Mouse (Mus musculus): Measurements from ENCODE around the gene Arfgap3. TPM values are rescaled to one million over a fixed set of nuclear protein-coding genes. Genes with fewer than 3 reads are reported as not detected.

Arfgap3 gene
- polyA plus RNA-seq, 1 experiment from 2014 or later: 18.6 TPM

- WGBS (ENCODE audit: insufficient replicate concordance): 79% methylated on average over 4 of the region's 4 CpGs
- Histone ChIP-seq H3K9me3 (replicated peaks; ENCODE audit: control insufficient read depth, low read length) (no peaks in the 10 kb centered on the region), H3K36me3 (ENCODE audit: control insufficient read depth, insufficient read depth) (no peaks in the 10 kb centered on the region), H3K4me3 (ENCODE audit: low read depth, low read length) (no peak overlapping the region), H3K27ac (ENCODE audit: low read length) (no peak overlapping the region), H3K4me1 (ENCODE audit: control insufficient read depth, low read depth, low read length) (peaks cover 22% of the 10 kb centered on the region), H3K4me2 (ENCODE audit: low read depth, low read length) (no peak overlapping the region), H3K9ac (ENCODE audit: low read depth, low read length) (no peak overlapping the region), H3K27me3 (ENCODE audit: control insufficient read depth, insufficient read depth, low read depth, low read length) (no peaks in the 10 kb centered on the region)
- no peak for ATAC-seq (ENCODE audit: low read depth)
Measured at GRCm38 (mm10) chr15:83351546-83351945, 1.5 kb upstream of the Arfgap3 start.

GRCm38 (mm10) chr15:83350859-83351258, 812 bp upstream of the Arfgap3 start:
- Histone ChIP-seq H3K36me3 (ENCODE audit: control insufficient read depth, insufficient read depth) (no peaks in the 10 kb centered on the region), H3K4me3 (ENCODE audit: low read depth, low read length) (no peak overlapping the region; the same call in 1 of the 2 replicates), H3K27me3 (ENCODE audit: control insufficient read depth, insufficient read depth, low read depth, low read length) (no peaks in the 10 kb centered on the region), H3K4me2 (ENCODE audit: low read depth, low read length) (peak overlapping the region; percentile 91), H3K9ac (ENCODE audit: low read depth, low read length) (peak overlapping the region; percentile 74; the same call in 1 of the 2 replicates), H3K4me1 (ENCODE audit: control insufficient read depth, low read depth, low read length) (peaks cover 22% of the 10 kb centered on the region), H3K27ac (ENCODE audit: low read length) (peak overlapping the region; percentile 68; the same call in 1 of the 2 replicates), H3K9me3 (replicated peaks; ENCODE audit: control insufficient read depth, low read length) (no peaks in the 10 kb centered on the region)
- ATAC-seq (ENCODE audit: low read depth): no peak
- WGBS (ENCODE audit: insufficient replicate concordance): 59% methylated on average over 2 of the region's 2 CpGs

DNA sequence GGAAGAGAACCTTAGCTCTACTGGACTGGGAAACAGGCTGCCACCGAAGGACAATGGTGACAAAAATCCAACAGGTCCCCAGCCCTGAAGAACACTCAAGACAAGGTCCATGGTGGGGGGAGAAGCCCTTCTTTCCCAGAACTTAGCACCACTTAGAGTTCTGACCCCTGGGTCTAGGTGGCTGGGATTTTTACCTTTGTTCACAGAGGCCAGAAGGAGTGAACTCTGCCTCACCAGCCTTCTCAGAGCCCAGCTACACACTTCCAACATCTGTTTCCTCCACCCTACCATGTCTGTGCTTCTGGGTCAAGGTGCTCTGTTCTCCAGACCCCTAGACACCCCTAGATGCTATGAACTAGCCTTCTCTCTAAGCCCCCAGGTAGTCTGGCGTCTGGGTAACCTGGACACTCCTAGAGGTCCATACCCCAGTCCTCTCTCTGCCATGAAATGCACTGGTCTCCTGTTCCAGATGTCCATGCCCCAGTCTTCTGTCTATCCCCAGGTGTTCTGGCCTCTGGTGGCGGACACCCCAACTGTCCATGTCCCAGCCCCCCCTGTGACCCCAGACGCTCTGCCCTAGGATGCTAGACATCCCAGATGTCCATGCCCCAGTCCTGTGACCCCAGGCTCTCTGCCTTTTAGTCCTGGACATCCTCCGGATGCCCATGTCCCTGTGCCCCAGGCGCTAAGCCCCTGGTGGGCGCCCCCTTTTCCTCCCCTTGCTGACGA, 658 bp downstream of the Arfgap3 start:
- peak overlapping the region; percentile 86 for H3K4me3 ChIP-seq (ENCODE audit: low read depth, low read length)
- no peaks in the 10 kb centered on the region for H3K9me3 ChIP-seq (replicated peaks; ENCODE audit: control insufficient read depth, low read length)
- peak overlapping the region; percentile 83 for H3K9ac ChIP-seq (ENCODE audit: low read depth, low read length)
- no peaks in the 10 kb centered on the region for H3K27me3 ChIP-seq (ENCODE audit: control insufficient read depth, insufficient read depth, low read depth, low read length)
- H3K36me3 ChIP-seq (ENCODE audit: control insufficient read depth, insufficient read depth): no peaks in the 10 kb centered on the region
- peak overlapping the region; percentile 60 for H3K27ac ChIP-seq (ENCODE audit: low read length)
- 19% methylated on average over 7 of the region's 8 CpGs for WGBS (ENCODE audit: insufficient replicate concordance)
- peaks cover 36% of the 10 kb centered on the region for H3K4me1 ChIP-seq (ENCODE audit: control insufficient read depth, low read depth, low read length)
- ATAC-seq (ENCODE audit: low read depth): peak; percentile 4; the same call in 1 of the 2 replicates
- H3K4me2 ChIP-seq (ENCODE audit: low read depth, low read length): peak overlapping the region; percentile 91

DNA sequence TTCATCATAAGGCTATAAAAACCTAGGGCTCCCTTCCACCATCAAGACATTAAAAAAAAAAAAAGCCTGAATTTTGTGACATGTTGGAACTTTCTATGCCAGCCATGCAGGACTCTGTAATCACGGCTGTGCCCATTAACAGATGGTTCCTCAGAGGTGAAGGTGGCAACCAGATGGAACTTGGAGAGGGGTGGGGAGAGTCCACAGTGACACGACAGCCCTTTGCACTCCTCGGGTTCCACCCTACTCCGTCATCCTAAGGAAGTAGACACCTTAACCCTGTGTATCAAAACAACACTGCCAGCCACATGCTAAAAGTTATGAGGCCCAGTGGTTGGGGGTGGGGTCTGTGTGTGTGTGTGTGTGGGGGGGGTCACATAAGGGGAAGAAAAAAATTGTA, 1.3 kb downstream of the Arfgap3 start:
- ATAC-seq (ENCODE audit: low read depth): no peak; the same call in 1 of the 2 replicates
- no peaks in the 10 kb centered on the region for H3K27me3 ChIP-seq (ENCODE audit: control insufficient read depth, insufficient read depth, low read depth, low read length)
- H3K9me3 ChIP-seq (replicated peaks; ENCODE audit: control insufficient read depth, low read length): no peaks in the 10 kb centered on the region
- peak overlapping the region; percentile 83 for H3K9ac ChIP-seq (ENCODE audit: low read depth, low read length)
- H3K4me2 ChIP-seq (ENCODE audit: low read depth, low read length): peak overlapping the region; percentile 91
- H3K4me1 ChIP-seq (ENCODE audit: control insufficient read depth, low read depth, low read length): peaks cover 42% of the 10 kb centered on the region
- 63% methylated on average over 4 of the region's 4 CpGs for WGBS (ENCODE audit: insufficient replicate concordance)
- H3K36me3 ChIP-seq (ENCODE audit: control insufficient read depth, insufficient read depth): no peaks in the 10 kb centered on the region
- peak overlapping the region; percentile 60 for H3K27ac ChIP-seq (ENCODE audit: low read length)
- peak overlapping the region; percentile 86; the same call in 1 of the 2 replicates for H3K4me3 ChIP-seq (ENCODE audit: low read depth, low read length)

GRCm38 (mm10) chr15:83345898-83346529, 4.0 kb downstream of the Arfgap3 start:
- H3K4me2 ChIP-seq (ENCODE audit: low read depth, low read length): no peak overlapping the region
- no peaks in the 10 kb centered on the region for H3K9me3 ChIP-seq (replicated peaks; ENCODE audit: control insufficient read depth, low read length)
- H3K36me3 ChIP-seq (ENCODE audit: control insufficient read depth, insufficient read depth): peaks cover 6% of the 10 kb centered on the region; the same call in 1 of the 2 replicates
- H3K4me1 ChIP-seq (ENCODE audit: control insufficient read depth, low read depth, low read length): peaks cover 48% of the 10 kb centered on the region
- 86% methylated on average over 15 of the region's 15 CpGs for WGBS (ENCODE audit: insufficient replicate concordance)
- H3K4me3 ChIP-seq (ENCODE audit: low read depth, low read length): no peak overlapping the region
- no peaks in the 10 kb centered on the region for H3K27me3 ChIP-seq (ENCODE audit: control insufficient read depth, insufficient read depth, low read depth, low read length)
- no peak for ATAC-seq (ENCODE audit: low read depth)
- no peak overlapping the region for H3K9ac ChIP-seq (ENCODE audit: low read depth, low read length)
- no peak overlapping the region for H3K27ac ChIP-seq (ENCODE audit: low read length)

- peaks cover 40% of the 10 kb centered on the region for H3K4me1 ChIP-seq (ENCODE audit: control insufficient read depth, low read depth, low read length)
- peak overlapping the region; percentile 90 for H3K27ac ChIP-seq (ENCODE audit: low read length)
- ATAC-seq (ENCODE audit: low read depth): no peak
- H3K4me3 ChIP-seq (ENCODE audit: low read depth, low read length): no peak overlapping the region
- H3K36me3 ChIP-seq (ENCODE audit: control insufficient read depth, insufficient read depth): peaks cover 6% of the 10 kb centered on the region; the same call in 1 of the 2 replicates
- WGBS (ENCODE audit: insufficient replicate concordance): 51% methylated on average over 7 of the region's 7 CpGs
- H3K27me3 ChIP-seq (ENCODE audit: control insufficient read depth, insufficient read depth, low read depth, low read length): no peaks in the 10 kb centered on the region
- H3K9me3 ChIP-seq (replicated peaks; ENCODE audit: control insufficient read depth, low read length): no peaks in the 10 kb centered on the region
- H3K9ac ChIP-seq (ENCODE audit: low read depth, low read length): peak overlapping the region; percentile 3
- no peak overlapping the region for H3K4me2 ChIP-seq (ENCODE audit: low read depth, low read length)
Measured at GRCm38 (mm10) chr15:83344956-83345355, 5.1 kb downstream of the Arfgap3 start.

- no peaks in the 10 kb centered on the region for H3K9me3 ChIP-seq (replicated peaks; ENCODE audit: control insufficient read depth, low read length)
- peak overlapping the region; percentile 90 for H3K27ac ChIP-seq (ENCODE audit: low read length)
- peaks cover 35% of the 10 kb centered on the region for H3K4me1 ChIP-seq (ENCODE audit: control insufficient read depth, low read depth, low read length)
- H3K4me2 ChIP-seq (ENCODE audit: low read depth, low read length): peak overlapping the region; percentile 68
- no peaks in the 10 kb centered on the region for H3K27me3 ChIP-seq (ENCODE audit: control insufficient read depth, insufficient read depth, low read depth, low read length)
- H3K4me3 ChIP-seq (ENCODE audit: low read depth, low read length): peak overlapping the region; percentile 29
- ATAC-seq (ENCODE audit: low read depth): peak; percentile 95
- H3K9ac ChIP-seq (ENCODE audit: low read depth, low read length): peak overlapping the region; percentile 56
- peaks cover 6% of the 10 kb centered on the region; the same call in 1 of the 2 replicates for H3K36me3 ChIP-seq (ENCODE audit: control insufficient read depth, insufficient read depth)
- 23% methylated on average over 7 of the region's 7 CpGs for WGBS (ENCODE audit: insufficient replicate concordance)
Measured at GRCm38 (mm10) chr15:83344157-83344556, 5.9 kb downstream of the Arfgap3 start.

DNA sequence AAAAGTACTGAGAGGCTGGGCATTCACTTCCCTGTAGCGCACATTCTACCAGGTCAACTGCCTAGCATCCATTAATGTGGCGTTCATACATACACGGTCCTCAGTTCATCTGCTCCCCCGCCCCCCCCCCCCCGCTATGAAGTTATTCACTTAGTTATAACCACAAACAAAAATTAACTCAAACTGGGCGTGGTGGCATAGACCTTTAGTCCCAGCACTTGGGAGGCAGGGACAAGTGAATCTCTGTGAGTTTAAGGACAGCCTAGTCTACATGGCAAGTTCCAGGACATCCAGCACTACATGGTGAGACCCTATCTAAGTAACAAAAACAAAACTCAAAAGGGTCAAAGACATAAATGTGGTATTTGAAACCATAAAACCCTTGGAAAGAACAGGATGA, 11.1 kb downstream of the Arfgap3 start:
- Histone ChIP-seq H3K9me3 (replicated peaks; ENCODE audit: control insufficient read depth, low read length) (no peaks in the 10 kb centered on the region), H3K27ac (ENCODE audit: low read length) (no peak overlapping the region), H3K4me1 (ENCODE audit: control insufficient read depth, low read depth, low read length) (peaks cover 8% of the 10 kb centered on the region), H3K36me3 (ENCODE audit: control insufficient read depth, insufficient read depth) (peaks cover 6% of the 10 kb centered on the region; the same call in 1 of the 2 replicates), H3K9ac (ENCODE audit: low read depth, low read length) (no peak overlapping the region), H3K4me3 (ENCODE audit: low read depth, low read length) (no peak overlapping the region), H3K4me2 (ENCODE audit: low read depth, low read length) (no peak overlapping the region), H3K27me3 (ENCODE audit: control insufficient read depth, insufficient read depth, low read depth, low read length) (no peaks in the 10 kb centered on the region)
- ATAC-seq (ENCODE audit: low read depth): no peak
- WGBS (ENCODE audit: insufficient replicate concordance): 74% methylated on average over 6 of the region's 6 CpGs
